Mouse (Mus musculus) G1E (cell line): ENCODE measurements around the gene Nrip2.

Experiments
- CTCF ChIP-seq: IDR thresholded peaks from 2 replicates; pipeline ENCODE4 v1.5.1; 2012; ENCODE audit warnings: low read depth, low read length, inconsistent platforms, mixed read lengths
- TAL1 ChIP-seq: conservative IDR thresholded peaks from 2 replicates; pipeline ENCODE4 v1.6.1; 2012; ENCODE audit warnings: low read depth, low read length, inconsistent platforms, mixed read lengths

- TF ChIP-seq CTCF (no peak), TAL1 (no peak)
These were observed 28.5 kb downstream of the Nrip2 start for GRCm38 (mm10) chr6:128427571-128427970.
